Mouse (Mus musculus): Measurements from ENCODE around the gene Rbm20.

GRCm38 (mm10) chr19:53877779-53878178, 200.7 kb downstream of the Rbm20 start:
- TF ChIP-seq CTCF (IDR thresholded peaks at IDR 0.05; ENCODE audit: insufficient read depth, low read length) (no peak), POLR2A (IDR thresholded peaks at IDR 0.05; ENCODE audit: borderline replicate concordance, extremely low read depth, low read depth, low read length) (no peak)

Data from lung, adult 2 months (tissue).